Mouse (Mus musculus): ENCODE results near the gene Actr6. TPM values are rescaled to one million over a fixed set of nuclear protein-coding genes. Genes with fewer than 3 reads are reported as not detected.

Actr6 gene
- polyA plus RNA-seq (2014; fragmentation: Illumina TruSeq; extraction: RNeasy Lipid Tissue Mini Kit (QIAGEN cat#74804); ENCODE audit: low read depth, low replicate concordance) = 17.0 TPM

GRCm38 (mm10) chr10:89732001-89732794 is at the start of gene Actr6:
Gene Actr6 (minus strand): TSS chr10:89732295.

GRCm38 (mm10) chr10:89744871-89745665 is 13.0 kb upstream of the Actr6 start, which contains the start of gene Uhrf1bp1l:
Gene Uhrf1bp1l (plus strand): TSS chr10:89744991.

GRCm38 (mm10) chr10:89686139-89686808 is 45.8 kb downstream of the Actr6 start, which contains the start of gene Scyl2:
Gene Scyl2 (minus strand): TSS chr10:89686285.

Other genes with a start within 250 kb of the Actr6 start
- 1.0 TPM for gene Nr1h4, start 198.7 kb downstream of the Actr6 start, polyA plus RNA-seq (2014; fragmentation: Illumina TruSeq; extraction: RNeasy Lipid Tissue Mini Kit (QIAGEN cat#74804); ENCODE audit: low read depth, low replicate concordance)
- gene Slc17a8, start 111.0 kb downstream of the Actr6 start, polyA plus RNA-seq (2014; fragmentation: Illumina TruSeq; extraction: RNeasy Lipid Tissue Mini Kit (QIAGEN cat#74804); ENCODE audit: low read depth, low replicate concordance) = 0.10 TPM
- 24.0 TPM for gene Scyl2, start 46.0 kb downstream of the Actr6 start, polyA plus RNA-seq (2014; fragmentation: Illumina TruSeq; extraction: RNeasy Lipid Tissue Mini Kit (QIAGEN cat#74804); ENCODE audit: low read depth, low replicate concordance)
- gene Uhrf1bp1l, start 12.7 kb upstream of the Actr6 start, polyA plus RNA-seq (2014; fragmentation: Illumina TruSeq; extraction: RNeasy Lipid Tissue Mini Kit (QIAGEN cat#74804); ENCODE audit: low read depth, low replicate concordance) = 36.8 TPM
- gene Anks1b, start 141.2 kb upstream of the Actr6 start, polyA plus RNA-seq (2014; fragmentation: Illumina TruSeq; extraction: RNeasy Lipid Tissue Mini Kit (QIAGEN cat#74804); ENCODE audit: low read depth, low replicate concordance) = 9.5 TPM